Mouse (Mus musculus) limb, embryonic 11.5 days (tissue): ENCODE measurements around the gene Lgals9. TPM values are rescaled to one million over a fixed set of nuclear protein-coding genes. Genes with fewer than 3 reads are reported as not detected.

Experiments
- ATAC-seq: fragments of 200-750 bp; cut with Nextera tagmentation; 2 replicates; pipeline ENCODE4 v1.8.0; 2017; ENCODE audit warnings: low read depth; ENCODE audit not compliant: insufficient number of reproducible peaks, low FRiP score, low TSS enrichment
- DNase-seq: peaks from one replicate; pipeline ENCODE4 v3.0.0-alpha.2; 2015; ENCODE audit warnings: low spot score
- H3K27ac ChIP-seq: fragments of 300-500 bp; sonication (generic); replicated peaks from 2 replicates; pipeline ENCODE4 v1.5.1; 2014; ENCODE audit warnings: low read depth, mild to moderate bottlenecking, low read length
- H3K27me3 ChIP-seq: fragments of 300-500 bp; sonication (generic); 2 replicates; pipeline ENCODE4 v1.6.1; 2014; ENCODE audit warnings: mild to moderate bottlenecking, low read length, mixed read lengths; ENCODE audit not compliant: control insufficient read depth, insufficient read depth
- H3K36me3 ChIP-seq: fragments of 300-500 bp; sonication (generic); 2 replicates; pipeline ENCODE4 v1.6.1; 2014; ENCODE audit warnings: mild to moderate bottlenecking, low read length, moderate library complexity, mixed read lengths; ENCODE audit not compliant: control insufficient read depth, insufficient read depth
- H3K4me1 ChIP-seq: fragments of 300-500 bp; sonication (generic); 2 replicates; pipeline ENCODE4 v1.6.1; 2014; ENCODE audit warnings: low read length, mixed read lengths; ENCODE audit not compliant: control insufficient read depth, insufficient read depth
- H3K4me2 ChIP-seq: fragments of 300-500 bp; sonication (generic); 2 replicates; pipeline ENCODE4 v1.6.1; 2014; ENCODE audit warnings: low read depth, mild to moderate bottlenecking, moderate library complexity; ENCODE audit not compliant: severe bottlenecking
- H3K4me3 ChIP-seq: fragments of 300-500 bp; sonication (generic); 2 replicates; pipeline ENCODE4 v1.5.1; 2014; ENCODE audit warnings: low read depth, low read length
- H3K9ac ChIP-seq: fragments of 300-500 bp; sonication (generic); 2 replicates; pipeline ENCODE4 v1.6.1; 2014; ENCODE audit warnings: mild to moderate bottlenecking, low read length
- H3K9me3 ChIP-seq: fragments of 300-500 bp; sonication (generic); 2 replicates; pipeline ENCODE4 v1.6.1; 2016; ENCODE audit warnings: low read length; ENCODE audit not compliant: control insufficient read depth
- WGBS: fragments of 180-500 bp; shearing (Covaris S2); extraction: QIAGEN DNeasy Blood & Tissue Kit; methylation state at CpG from one replicate; pipeline ENCODE4 v1.1.7; 2014; 5-methylcytosine and 5-hydroxymethylcytosine counted together
- polyA plus RNA-seq: library from polyadenylated mRNA; unstranded; fragments of >200 nt; fragmentation: Nextera tagmentation; extraction: Ambion mirVana; gene quantifications from 2 replicates; pipeline ENCODE4 v1.2.1, GENCODE M21; 2014

Gene Lgals9
- polyA plus RNA-seq, 1 experiment from 2014 or later, result 2.7 TPM

DNA sequence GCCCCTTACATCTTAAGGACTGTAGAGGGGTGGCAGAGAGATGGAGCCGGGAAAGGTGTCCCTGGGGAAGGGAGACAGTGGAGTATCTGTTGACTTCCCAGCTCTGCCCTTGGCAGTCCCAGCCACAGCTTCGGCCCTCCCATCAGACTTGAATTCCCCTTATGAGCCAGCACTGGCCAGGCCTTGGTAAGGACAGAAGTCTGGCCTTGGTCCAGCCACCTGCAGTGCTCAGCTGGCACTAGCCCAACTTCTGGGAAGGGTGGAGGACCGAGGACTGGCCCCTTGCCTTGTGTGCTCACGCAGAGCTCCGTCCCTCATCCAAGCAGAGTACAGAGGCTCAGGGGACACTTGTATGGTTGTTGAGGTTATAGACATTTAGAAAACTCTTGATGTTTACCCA is 55.4 kb downstream of the Lgals9 start:
- DNase-seq, result no peak
- Histone ChIP-seq H3K9ac (no peak overlapping the region), H3K27ac (no peak overlapping the region), H3K9me3 (no peaks in the 10 kb centered on the region), H3K4me2 (no peak overlapping the region), H3K36me3 (no peaks in the 10 kb centered on the region), H3K4me1 (peaks cover 3% of the 10 kb centered on the region; the same call in 1 of the 2 replicates), H3K4me3 (no peak overlapping the region), H3K27me3 (peaks cover 22% of the 10 kb centered on the region)
- WGBS, result 91% methylated on average over 5 of the region's 5 CpGs
- ATAC-seq, result no peak

DNA sequence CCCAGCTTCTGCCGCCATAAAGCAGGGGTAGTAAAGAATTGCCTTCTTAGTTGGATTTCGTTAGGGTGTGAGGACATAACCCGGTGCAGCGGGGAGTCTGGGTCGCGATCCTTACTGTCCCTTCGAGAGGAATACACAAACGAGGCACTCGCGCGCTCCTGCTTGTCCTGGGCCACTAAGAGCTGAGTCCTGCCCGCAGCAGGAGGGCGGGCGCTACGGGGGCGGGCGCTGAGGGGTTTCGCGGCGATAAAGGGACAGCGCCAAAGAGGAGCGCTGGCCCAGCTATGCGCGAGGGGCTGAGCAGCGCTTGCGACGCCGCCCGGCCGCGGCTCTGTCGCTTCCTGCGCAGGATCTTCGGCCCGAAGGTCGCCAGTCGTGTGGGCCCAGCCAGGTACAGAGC is 59.8 kb downstream of the Lgals9 start:
- no peak overlapping the region; the same call in 1 of the 2 replicates for H3K9ac ChIP-seq
- H3K9me3 ChIP-seq, result no peaks in the 10 kb centered on the region
- no peaks in the 10 kb centered on the region for H3K36me3 ChIP-seq
- ATAC-seq (no peak), DNase-seq (peak; percentile 60)
- WGBS, result under 1% methylated on average over 37 of the region's 37 CpGs
- H3K4me1 ChIP-seq, result peaks cover 11% of the 10 kb centered on the region; the same call in 1 of the 2 replicates
- H3K4me3 ChIP-seq, result peak overlapping the region; percentile 28
- peaks cover 30% of the 10 kb centered on the region for H3K27me3 ChIP-seq
- H3K4me2 ChIP-seq, result peak overlapping the region; percentile 48
- no peak overlapping the region for H3K27ac ChIP-seq

DNA sequence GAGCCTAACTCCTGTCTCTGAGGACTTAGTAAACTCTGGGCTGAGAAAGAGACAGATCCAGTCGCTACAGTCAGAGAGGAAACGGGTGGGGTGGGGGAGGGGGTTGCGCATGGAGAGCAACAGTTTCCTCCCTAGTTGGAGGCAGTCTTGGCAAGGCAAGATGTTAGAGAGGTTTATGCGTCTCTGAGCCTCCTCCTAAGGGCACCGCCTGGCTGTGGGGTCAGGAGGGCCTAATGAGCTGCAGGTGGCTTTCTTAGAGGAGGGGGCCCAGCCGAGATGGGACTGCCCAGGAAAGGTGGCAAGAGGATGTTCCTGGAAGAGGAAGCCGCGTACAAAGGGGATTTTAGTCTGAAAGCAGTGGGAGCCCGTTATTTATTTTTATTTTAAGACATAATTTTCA is 60.6 kb downstream of the Lgals9 start:
- DNase-seq, result peak; percentile 39
- H3K4me3 ChIP-seq, result no peak overlapping the region
- no peak for ATAC-seq
- H3K27me3 ChIP-seq, result peaks cover 30% of the 10 kb centered on the region
- H3K36me3 ChIP-seq, result no peaks in the 10 kb centered on the region
- WGBS, result 5% methylated on average over 9 of the region's 9 CpGs
- no peaks in the 10 kb centered on the region for H3K9me3 ChIP-seq
- H3K27ac ChIP-seq, result no peak overlapping the region
- H3K4me1 ChIP-seq, result peaks cover 11% of the 10 kb centered on the region; the same call in 1 of the 2 replicates
- no peak overlapping the region for H3K4me2 ChIP-seq
- no peak overlapping the region; the same call in 1 of the 2 replicates for H3K9ac ChIP-seq

DNA sequence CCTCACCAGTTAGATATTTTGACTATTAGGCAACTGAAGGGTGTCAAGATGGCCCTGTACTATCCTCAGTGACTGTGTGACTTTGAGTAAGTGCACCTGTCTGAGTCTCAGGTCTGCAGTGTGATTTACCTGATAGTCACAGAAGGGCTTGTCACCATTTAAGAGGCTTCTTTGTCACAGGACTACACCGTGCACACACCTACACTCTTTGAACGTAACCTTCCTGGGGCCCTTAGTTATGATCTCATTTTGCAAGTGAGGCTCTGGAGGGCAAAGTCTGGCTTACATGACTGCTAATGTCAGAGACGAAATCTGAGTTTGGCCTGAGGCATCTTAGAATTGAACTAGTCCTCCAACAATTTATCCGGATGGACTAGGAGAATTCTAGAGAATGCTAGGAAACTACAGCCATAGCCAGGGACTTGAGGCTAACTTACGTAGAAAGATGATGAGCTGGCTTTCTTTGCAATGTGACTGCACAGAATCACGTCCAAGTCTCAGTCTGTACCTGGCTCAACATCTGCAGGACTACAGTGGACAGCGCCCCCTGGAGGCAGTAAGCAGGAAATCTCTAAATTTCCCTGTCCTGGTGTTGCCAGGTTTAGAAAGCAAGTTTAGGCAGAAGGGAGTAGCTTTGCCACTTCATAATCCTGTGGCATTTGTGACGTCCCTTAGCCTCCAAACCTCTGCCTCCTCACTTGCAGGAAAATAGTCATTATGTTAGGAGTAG is 61.9 kb downstream of the Lgals9 start:
- no peak for ATAC-seq
- DNase-seq, result peak; percentile 56
- 39% methylated on average over 8 of the region's 8 CpGs for WGBS
- Histone ChIP-seq H3K9ac (no peak overlapping the region), H3K36me3 (no peaks in the 10 kb centered on the region), H3K27me3 (peaks cover 30% of the 10 kb centered on the region), H3K9me3 (no peaks in the 10 kb centered on the region), H3K4me1 (peaks cover 11% of the 10 kb centered on the region; the same call in 1 of the 2 replicates), H3K4me2 (no peak overlapping the region), H3K27ac (no peak overlapping the region), H3K4me3 (no peak overlapping the region)

DNA sequence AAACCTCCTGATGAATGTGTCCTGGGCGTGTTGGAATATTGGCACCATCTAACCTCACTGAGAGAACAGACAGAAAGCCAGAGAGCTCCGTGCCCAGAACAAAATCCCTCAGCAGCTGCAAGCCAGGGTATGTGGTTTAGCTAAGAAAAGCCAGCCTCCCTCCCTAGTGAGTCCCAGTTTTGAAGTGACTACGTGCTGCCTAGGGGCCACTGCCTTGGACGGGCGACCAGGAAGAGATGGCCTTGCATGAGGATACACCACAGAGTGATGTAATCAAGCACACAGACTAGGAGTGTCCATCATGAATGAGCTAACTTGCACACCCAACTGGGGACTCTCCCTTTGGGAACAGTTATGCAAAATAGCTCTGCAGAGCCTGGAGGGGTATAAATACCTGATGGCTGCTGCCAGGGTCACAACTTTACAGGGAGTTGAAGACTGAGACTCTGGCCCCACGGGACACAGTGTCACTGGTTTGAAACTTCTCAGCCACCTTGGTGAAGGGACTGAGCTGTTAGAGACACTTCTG is 64.3 kb downstream of the Lgals9 start, which contains the start of gene Nos2:
TSS of gene Nos2 (plus strand) at position 377 of the 529 bp plus-strand sequence.
- Histone ChIP-seq H3K4me1 (peaks cover 11% of the 10 kb centered on the region; the same call in 1 of the 2 replicates), H3K9me3 (no peaks in the 10 kb centered on the region), H3K27ac (no peak within 1 kb of the TSS), H3K27me3 (peaks cover 19% of the 10 kb centered on the region), H3K4me2 (no peak within 1 kb of the TSS), H3K4me3 (no peak within 1 kb of the TSS), H3K36me3 (no peaks in the 10 kb centered on the region), H3K9ac (no peak within 1 kb of the TSS)
- ATAC-seq (no peak), DNase-seq (no peak)
- WGBS, result 55% methylated on average over 6 of the region's 6 CpGs

GRCm38 (mm10) chr11:78919745-78920144 is 65.0 kb downstream of the Lgals9 start:
- DNase-seq (no peak), ATAC-seq (no peak)
- H3K9ac ChIP-seq, result no peak overlapping the region
- no peak overlapping the region for H3K4me2 ChIP-seq
- H3K4me1 ChIP-seq, result peaks cover 8% of the 10 kb centered on the region; the same call in 1 of the 2 replicates
- H3K36me3 ChIP-seq, result no peaks in the 10 kb centered on the region
- H3K4me3 ChIP-seq, result no peak overlapping the region
- H3K27ac ChIP-seq, result no peak overlapping the region
- WGBS, result 72% methylated on average over 4 of the region's 4 CpGs
- H3K9me3 ChIP-seq, result no peaks in the 10 kb centered on the region
- peaks cover 12% of the 10 kb centered on the region for H3K27me3 ChIP-seq

DNA sequence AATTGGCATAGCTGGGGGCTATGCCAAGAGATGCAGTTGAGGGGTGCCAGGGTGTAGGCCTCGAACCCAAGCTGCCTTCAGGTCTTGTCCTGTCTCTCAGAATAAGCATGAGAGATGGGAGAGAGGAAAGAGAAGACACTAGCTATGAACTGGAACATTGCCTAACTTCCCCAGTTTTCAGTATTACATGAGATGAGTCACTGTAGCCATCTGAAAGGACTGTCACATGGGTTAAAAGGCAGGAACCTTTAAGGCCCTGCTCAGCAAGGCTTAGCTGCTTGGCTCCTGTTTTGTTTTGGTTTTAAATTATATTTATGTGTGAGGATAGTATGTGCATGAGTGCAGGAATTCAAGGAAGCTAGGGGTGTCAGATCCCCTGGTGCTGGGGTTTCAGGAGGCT is 68.3 kb downstream of the Lgals9 start:
- Histone ChIP-seq H3K27ac (no peak overlapping the region), H3K9me3 (no peaks in the 10 kb centered on the region), H3K4me3 (no peak overlapping the region), H3K9ac (no peak overlapping the region), H3K36me3 (no peaks in the 10 kb centered on the region), H3K4me1 (no peaks in the 10 kb centered on the region), H3K4me2 (no peak overlapping the region), H3K27me3 (no peaks in the 10 kb centered on the region)
- ATAC-seq (no peak), DNase-seq (no peak)
- WGBS, result 78% methylated on average over 1 of the region's 1 CpGs

DNA sequence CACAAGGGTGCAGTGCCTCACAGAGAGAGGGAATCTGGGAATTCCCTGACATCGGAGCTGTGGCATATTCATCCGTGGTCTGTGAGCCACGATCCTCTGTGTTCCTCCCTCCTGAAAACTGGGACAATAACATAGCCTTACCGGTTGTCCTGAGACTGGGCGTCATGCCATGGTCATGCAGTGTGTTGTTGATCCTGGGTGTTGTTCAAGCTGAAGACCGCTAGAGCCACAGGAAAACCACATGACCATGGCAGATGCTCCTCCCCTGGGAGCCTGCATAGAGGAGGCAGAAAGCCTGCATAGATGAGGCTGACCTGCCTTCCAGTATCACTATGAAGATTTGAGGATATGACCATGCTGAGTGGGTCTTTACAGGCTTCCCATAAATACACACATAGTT is 69.3 kb downstream of the Lgals9 start:
- Histone ChIP-seq H3K27ac (no peak overlapping the region), H3K4me3 (no peak overlapping the region), H3K4me1 (no peaks in the 10 kb centered on the region), H3K9me3 (no peaks in the 10 kb centered on the region), H3K27me3 (no peaks in the 10 kb centered on the region), H3K9ac (no peak overlapping the region), H3K36me3 (no peaks in the 10 kb centered on the region), H3K4me2 (no peak overlapping the region)
- ATAC-seq (no peak), DNase-seq (no peak)
- 87% methylated on average over 6 of the region's 6 CpGs for WGBS
